Mouse (Mus musculus): Measurements from ENCODE around the gene Mafk.
A peak's percentile ranks its signal among the peaks of the same experiment; 100 is the strongest.

The Mafk gene

DNA sequence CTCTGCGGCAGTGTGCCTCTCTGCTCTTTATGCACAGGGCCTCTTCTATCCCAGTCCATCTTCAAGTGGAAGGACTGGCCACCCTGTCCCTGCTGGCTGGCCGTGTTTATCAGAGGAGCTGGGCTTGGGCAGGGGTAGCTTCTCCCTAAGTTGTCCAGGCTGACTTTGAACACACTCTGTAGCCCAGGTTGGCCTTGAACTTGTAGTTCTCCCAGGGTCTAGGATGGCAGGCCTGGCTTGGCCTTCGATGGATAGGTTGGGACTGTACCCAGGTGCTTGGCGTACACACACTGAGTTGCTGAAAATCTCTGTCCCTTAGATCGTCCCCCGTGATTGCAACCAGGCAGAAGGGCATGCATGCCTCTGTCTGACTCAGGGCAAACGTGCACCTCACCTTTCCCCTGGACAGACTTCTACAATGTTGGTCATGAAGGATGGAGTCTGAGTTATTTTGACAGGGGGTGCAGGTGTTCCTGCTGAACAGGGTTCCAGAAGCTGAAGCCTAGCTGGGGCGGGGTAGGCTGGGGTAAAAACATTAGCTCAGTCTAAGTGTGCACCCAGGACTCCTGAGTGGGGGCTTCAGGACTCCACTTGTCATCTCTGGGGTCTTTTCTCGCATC, 4.8 kb downstream of the Mafk start:
- DNase-seq (ENCODE audit: low spot score in 2 of 2): peak in 1 of 2 experiments; percentile 39

- peak; percentile 83 to 85 for DNase-seq (ENCODE audit: low spot score in 2 of 2)
These were observed 5.6 kb downstream of the Mafk start for GRCm38 (mm10) chr5:139796900-139797299.

- DNase-seq (ENCODE audit: low spot score in 2 of 2): peak; percentile 87 to 89
These were observed 6.3 kb downstream of the Mafk start for GRCm38 (mm10) chr5:139797473-139798167.

- peak in 1 of 2 experiments; percentile 16 for DNase-seq (ENCODE audit: low spot score in 2 of 2)
These were observed 7.0 kb downstream of the Mafk start for GRCm38 (mm10) chr5:139798168-139798900.

DNA sequence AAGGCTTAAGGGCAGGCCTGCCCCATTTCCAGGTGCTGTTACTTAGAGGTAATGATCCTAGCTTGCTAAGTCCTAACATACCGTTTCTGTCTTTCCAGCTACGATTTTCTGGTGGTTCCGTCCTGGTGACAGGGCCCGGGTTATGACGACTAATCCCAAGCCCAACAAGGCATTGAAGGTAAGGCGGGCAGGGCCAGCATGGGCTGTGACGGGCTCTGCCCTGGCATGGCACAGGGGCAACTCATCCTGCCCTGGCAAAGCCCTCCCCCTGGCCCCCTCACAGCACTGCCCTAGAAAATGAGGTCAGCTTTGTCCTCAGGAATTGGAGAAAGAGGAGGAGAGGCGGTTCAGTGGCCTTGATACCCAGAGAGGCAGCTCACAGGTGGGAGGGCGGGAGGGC, 7.7 kb downstream of the Mafk start:
- no peak for DNase-seq (ENCODE audit: low spot score in 2 of 2)

GRCm38 (mm10) chr5:139799801-139800590, 8.7 kb downstream of the Mafk start:
- DNase-seq (ENCODE audit: low spot score in 2 of 2): peak in 1 of 2 experiments; percentile 18

GRCm38 (mm10) chr5:139801231-139801630, 9.9 kb downstream of the Mafk start:
- no peak for DNase-seq (ENCODE audit: low spot score in 2 of 2)

DNA sequence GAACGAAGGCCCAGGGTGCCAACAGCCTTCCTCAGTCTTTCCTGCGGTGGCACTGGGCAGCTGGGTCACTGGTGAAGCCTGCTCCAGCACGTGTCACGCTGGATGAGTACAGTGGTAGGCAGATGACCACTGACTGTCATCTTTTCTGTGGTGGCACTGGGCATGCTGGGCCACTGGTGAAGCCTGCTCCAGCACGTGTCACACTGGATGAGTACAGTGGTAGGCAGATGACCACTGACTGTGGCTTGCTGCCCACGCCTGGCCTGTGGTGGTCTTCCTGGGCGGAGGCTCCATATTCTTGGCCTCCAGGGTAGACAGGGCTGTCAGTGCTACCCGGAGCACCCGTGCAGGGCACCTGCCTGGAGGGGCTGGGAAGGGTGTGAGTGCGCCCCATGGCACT, 10.6 kb downstream of the Mafk start:
- peak in 1 of 2 experiments; percentile 18 for DNase-seq (ENCODE audit: low spot score in 2 of 2)

GRCm38 (mm10) chr5:139803165-139803564, 11.9 kb downstream of the Mafk start:
- no peak for DNase-seq (ENCODE audit: low spot score in 2 of 2)

DNA sequence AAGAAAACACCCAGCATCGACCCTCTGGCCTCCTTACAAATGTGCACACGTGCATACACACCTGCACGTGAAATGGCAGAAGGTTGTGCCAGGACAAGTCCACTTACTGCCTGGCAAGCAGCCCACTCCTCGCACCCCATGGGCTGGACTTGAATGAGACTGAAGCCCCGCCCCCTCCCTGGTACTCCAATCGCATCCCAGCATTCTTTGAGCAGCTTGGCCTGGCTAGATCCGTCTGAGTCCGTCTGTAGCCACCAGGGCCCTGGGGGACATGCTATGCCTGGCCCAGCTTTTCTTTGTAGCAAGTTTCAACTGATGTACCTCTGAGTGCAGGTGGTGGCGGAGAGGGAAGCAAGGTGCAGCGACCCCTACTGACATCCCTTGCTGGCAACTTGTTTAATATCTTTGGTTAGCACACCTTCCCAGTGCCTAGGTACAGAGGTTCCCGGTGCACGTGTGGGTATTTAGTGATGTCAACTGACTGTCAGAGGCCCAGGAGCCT, 12.3 kb downstream of the Mafk start:
- peak; percentile 47 to 75 for DNase-seq (ENCODE audit: low spot score in 2 of 2)

- peak in 1 of 2 experiments; percentile 36 for DNase-seq (ENCODE audit: low spot score in 2 of 2)
These were observed 12.8 kb downstream of the Mafk start for GRCm38 (mm10) chr5:139804107-139804551.

DNA sequence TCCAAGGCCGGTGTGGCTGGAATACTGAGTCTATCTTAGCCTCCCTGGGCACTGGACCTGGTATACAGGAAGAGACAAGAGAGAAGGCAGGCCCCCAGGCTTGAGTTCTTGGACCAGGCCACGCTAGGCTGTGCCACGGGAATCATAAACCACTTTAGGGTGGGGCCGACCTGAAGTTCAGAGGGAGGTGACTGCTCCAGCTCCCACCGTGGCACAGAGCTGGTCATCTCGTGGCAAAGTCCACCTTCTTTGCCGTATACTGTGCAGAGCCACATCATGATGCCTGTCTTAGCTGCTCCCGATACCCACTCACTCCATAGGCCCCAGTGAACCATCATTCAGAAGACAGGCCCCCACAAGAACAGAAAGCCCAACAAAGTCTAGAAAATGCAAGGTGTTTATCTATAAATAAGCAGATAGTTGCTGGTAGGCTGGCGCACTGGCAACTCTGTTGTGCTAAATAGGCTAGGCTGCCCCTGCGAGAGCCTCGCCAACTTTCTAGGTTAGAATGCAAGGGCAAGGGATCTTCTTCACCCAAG, 13.3 kb downstream of the Mafk start:
- no peak for DNase-seq (ENCODE audit: low spot score in 2 of 2)

- peak in 1 of 2 experiments; percentile 17 for DNase-seq (ENCODE audit: low spot score in 2 of 2)
These were observed 14.6 kb downstream of the Mafk start for GRCm38 (mm10) chr5:139805924-139806323.

DNA sequence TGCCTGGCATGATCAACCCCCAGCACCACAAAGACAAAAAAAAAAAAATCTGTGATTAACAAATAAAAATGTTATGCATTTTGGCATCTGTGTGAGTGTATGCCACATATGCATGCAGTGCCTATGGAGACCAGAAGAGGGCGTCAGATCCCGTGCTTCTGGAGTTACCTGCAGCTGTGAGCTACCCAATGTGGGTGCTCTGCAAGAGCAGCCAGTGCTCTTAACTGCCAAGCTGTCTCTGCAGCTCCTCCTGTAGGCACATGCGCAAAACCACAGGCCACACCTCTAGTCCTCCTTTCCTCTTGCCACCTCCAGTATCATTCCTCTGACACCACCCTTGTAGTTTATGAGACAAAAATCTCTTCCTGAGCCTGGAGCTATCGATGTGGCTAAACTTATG, 18.1 kb downstream of the Mafk start:
- DNase-seq (ENCODE audit: low spot score in 2 of 2): no peak

GRCm38 (mm10) chr5:139811677-139812397, 20.5 kb downstream of the Mafk start:
- no peak for DNase-seq (ENCODE audit: low spot score in 2 of 2)

GRCm38 (mm10) chr5:139812398-139813125, 21.2 kb downstream of the Mafk start:
- DNase-seq (ENCODE audit: low spot score in 2 of 2): no peak

DNA sequence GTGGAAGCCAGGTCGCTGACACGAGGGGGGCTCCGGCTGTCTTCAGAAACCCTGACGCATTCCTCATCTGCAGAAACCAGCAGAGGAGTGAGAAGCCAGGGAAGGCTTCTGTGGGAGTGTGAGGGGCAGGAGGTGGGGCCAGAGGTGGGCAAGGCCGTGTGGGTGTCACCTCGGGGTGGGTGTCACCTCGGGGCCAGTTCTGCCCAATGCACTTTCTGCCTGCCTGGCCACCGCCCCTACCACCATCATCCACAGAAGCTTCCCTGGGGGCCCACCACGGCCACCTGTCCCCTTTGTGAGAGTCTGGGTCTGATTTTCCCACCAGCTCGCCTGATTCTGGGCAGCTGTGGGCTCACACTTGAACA, 21.8 kb downstream of the Mafk start:
- DNase-seq (ENCODE audit: low spot score in 2 of 2): no peak

DNA sequence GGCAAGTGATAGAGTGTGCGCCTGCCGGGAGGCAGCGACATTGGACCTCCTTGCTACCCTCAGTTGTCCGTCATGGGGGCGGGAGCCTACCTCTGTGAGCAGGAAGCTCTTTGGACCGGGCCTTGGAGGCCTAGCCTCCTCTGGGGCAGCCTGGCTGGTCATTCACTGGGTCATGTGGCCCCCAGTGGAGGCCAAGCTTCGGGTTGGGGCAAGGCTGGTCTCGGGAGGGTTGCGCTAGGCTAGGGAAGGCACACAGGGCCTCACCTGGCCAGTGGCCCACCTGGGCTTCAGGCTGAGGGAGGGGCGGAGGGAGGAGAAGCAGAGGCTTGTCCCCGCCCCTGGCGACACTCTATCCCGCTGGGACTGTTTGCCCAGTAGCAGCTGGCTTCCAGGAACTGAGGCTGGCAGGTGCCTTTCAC, 22.7 kb downstream of the Mafk start:
- no peak for DNase-seq (ENCODE audit: low spot score in 2 of 2)

DNA sequence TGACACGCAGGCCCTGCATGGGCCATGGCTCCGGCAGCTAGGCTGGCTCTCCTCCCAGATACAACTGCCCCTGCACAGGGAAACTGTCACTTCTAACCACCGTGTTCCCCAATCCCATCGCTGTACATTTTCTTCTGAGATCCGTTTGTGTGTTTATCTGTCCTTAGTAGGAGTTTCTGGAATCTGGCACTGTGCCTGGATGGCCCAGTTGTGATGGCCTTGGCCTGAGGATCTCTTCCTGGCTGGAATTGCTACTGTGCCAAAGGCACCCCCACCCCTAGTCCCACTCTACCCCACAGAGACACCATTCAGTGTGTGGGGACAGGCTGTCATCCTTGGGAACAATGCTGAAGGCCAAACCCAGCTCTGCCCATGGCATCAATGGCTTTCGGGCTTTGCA, 24.7 kb downstream of the Mafk start:
- DNase-seq (ENCODE audit: low spot score in 2 of 2): no peak

DNA sequence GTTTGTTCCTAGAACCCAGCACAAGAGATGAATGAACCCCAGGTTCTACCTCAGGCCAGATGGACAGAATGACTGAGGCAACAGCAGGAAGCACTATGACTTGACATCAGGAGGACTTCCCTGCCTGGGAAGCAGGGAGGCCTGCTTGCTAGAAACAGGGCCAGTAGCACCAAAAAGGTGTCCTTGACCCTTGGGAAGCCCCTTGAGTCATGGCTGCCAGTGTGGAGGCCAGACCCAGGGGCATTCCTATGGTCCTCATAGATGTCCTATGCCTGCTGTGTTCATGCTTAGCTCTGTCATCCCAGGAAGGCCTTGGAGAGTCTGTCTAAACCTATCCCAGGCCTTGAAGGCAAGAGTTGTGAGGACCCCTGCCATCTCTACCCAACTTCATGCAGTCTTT, 25.1 kb downstream of the Mafk start:
- no peak for DNase-seq (ENCODE audit: low spot score in 2 of 2)

Data from urinary bladder, postnatal 4 days (tissue).